Mouse (Mus musculus) midbrain, embryonic 12.5 days (tissue): ENCODE data around the gene Arhgef3. TPM values are rescaled to one million over a fixed set of nuclear protein-coding genes. Genes with fewer than 3 reads are reported as not detected.
"Not testable (repeated sequence)": the region's sequence is repeated elsewhere in the genome, so short reads cannot be mapped to it uniquely, and the experiment has no call there.

Source experiments
- ATAC-seq: fragments of 200-750 bp; cut with Nextera tagmentation; 2 replicates; pipeline ENCODE4 v1.8.0; 2017; ENCODE audit warnings: low read depth, moderate TSS enrichment, moderate library complexity; ENCODE audit not compliant: low FRiP score
- H3K27ac ChIP-seq: fragments of 300-500 bp; sonication (generic); replicated peaks from 2 replicates; pipeline ENCODE4 v1.5.1; 2016; ENCODE audit warnings: mild to moderate bottlenecking
- H3K27me3 ChIP-seq: fragments of 300-500 bp; sonication (generic); 2 replicates; pipeline ENCODE4 v1.6.1; 2016; ENCODE audit warnings: mild to moderate bottlenecking
- H3K36me3 ChIP-seq: fragments of 300-500 bp; sonication (generic); 2 replicates; pipeline ENCODE4 v1.6.1; 2016
- H3K4me1 ChIP-seq: fragments of 300-500 bp; sonication (generic); 2 replicates; pipeline ENCODE4 v1.6.1; 2016
- H3K4me2 ChIP-seq: fragments of 300-500 bp; sonication (generic); replicated peaks from 2 replicates; pipeline ENCODE4 v1.6.1; 2016; ENCODE audit warnings: mild to moderate bottlenecking, moderate library complexity
- H3K4me3 ChIP-seq: fragments of 300-500 bp; sonication (generic); 2 replicates; pipeline ENCODE4 v1.5.1; 2016; ENCODE audit warnings: mild to moderate bottlenecking
- H3K9ac ChIP-seq: fragments of 300-500 bp; sonication (generic); replicated peaks from 2 replicates; pipeline ENCODE4 v1.6.1; 2016; ENCODE audit warnings: mild to moderate bottlenecking, moderate library complexity
- H3K9me3 ChIP-seq: fragments of 300-500 bp; sonication (generic); 2 replicates; pipeline ENCODE4 v1.6.1; 2016; ENCODE audit warnings: mild to moderate bottlenecking
- WGBS: fragments of 180-500 bp; shearing (Covaris S2); methylation state at CpG from one replicate; pipeline ENCODE4 v1.1.7; 2016; 5-methylcytosine and 5-hydroxymethylcytosine counted together
- polyA plus RNA-seq: library from polyadenylated mRNA; unstranded; fragments of >200 nt; fragmentation: Nextera tagmentation; extraction: Ambion mirVana; gene quantifications from 2 replicates; pipeline ENCODE4 v1.2.1, GENCODE M21; 2016

Arhgef3 gene
- polyA plus RNA-seq, 1 experiment from 2014 or later: 2.2 TPM

DNA sequence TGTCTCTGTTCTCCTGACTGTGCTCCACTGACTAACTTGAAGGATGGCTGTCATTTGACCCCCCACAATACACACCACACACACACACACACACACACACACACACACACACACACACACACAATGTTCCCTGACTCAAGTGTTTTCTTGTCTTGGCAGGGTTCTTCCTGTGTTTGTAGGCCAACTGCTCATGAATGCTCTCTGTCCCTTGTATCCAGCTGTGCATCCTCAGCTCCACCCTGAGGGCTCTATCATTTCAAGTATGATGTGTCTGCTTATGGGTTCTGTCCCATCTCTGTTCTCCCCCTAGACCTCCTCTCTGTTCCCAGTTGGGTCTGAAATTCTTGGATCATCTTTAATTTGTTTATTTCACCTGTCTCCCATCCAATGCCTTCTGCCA is 91.7 kb downstream of the Arhgef3 start:
- Histone ChIP-seq H3K36me3 (no peaks in the 10 kb centered on the region), H3K27ac (no peak overlapping the region), H3K4me3 (no peak overlapping the region), H3K9ac (no peak overlapping the region), H3K9me3 (no peaks in the 10 kb centered on the region), H3K4me2 (no peak overlapping the region), H3K27me3 (no peaks in the 10 kb centered on the region), H3K4me1 (no peaks in the 10 kb centered on the region)
- no peak for ATAC-seq

DNA sequence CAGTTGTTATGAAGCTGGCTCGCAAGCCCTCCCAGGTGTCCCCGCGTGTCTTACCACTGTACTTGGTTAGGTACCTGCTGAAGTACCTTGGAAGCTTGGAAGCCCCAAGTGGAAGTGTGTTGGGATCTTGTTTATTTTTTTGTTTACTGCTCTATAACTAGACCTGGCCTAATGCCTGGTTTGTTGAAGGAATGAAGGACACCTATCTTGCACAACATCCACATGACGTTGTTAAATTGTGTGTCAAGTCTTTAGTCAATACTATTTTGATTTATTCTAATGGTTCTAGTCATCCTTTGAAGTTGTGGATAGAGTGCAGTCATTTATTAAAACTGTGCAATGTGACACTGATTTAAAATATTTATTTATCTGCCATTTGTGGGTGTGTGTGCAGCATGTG is 94.8 kb downstream of the Arhgef3 start:
- Histone ChIP-seq H3K4me3 (no peak overlapping the region), H3K4me1 (no peaks in the 10 kb centered on the region), H3K4me2 (no peak overlapping the region), H3K9me3 (no peaks in the 10 kb centered on the region), H3K36me3 (no peaks in the 10 kb centered on the region), H3K9ac (no peak overlapping the region), H3K27ac (no peak overlapping the region), H3K27me3 (no peaks in the 10 kb centered on the region)
- no peak for ATAC-seq
- whole genome bisulfite sequencing: 89% methylated on average over 4 of the region's 4 CpGs

DNA sequence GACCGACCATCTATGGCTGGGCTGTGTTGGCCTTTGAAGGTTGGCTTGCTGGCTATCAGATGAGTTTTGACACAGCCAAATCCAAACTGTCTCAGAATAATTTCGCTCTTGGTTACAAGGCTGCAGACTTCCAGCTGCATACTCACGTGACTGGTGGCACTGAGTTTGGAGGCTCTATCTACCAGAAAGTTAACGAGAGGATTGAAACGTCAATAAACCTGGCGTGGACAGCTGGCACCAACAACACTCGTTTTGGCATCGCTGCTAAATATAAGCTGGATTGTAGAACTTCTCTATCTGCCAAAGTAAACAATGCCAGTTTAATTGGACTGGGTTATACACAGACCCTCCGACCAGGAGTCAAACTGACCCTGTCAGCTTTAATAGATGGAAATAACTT is 96.1 kb downstream of the Arhgef3 start:
- H3K27me3 ChIP-seq, H3K9ac ChIP-seq, H3K36me3 ChIP-seq, H3K9me3 ChIP-seq, H3K4me1 ChIP-seq, H3K27ac ChIP-seq, ATAC-seq, H3K4me2 ChIP-seq, H3K4me3 ChIP-seq: not testable (repeated sequence)
- WGBS: 85% methylated on average over 9 of the region's 9 CpGs

DNA sequence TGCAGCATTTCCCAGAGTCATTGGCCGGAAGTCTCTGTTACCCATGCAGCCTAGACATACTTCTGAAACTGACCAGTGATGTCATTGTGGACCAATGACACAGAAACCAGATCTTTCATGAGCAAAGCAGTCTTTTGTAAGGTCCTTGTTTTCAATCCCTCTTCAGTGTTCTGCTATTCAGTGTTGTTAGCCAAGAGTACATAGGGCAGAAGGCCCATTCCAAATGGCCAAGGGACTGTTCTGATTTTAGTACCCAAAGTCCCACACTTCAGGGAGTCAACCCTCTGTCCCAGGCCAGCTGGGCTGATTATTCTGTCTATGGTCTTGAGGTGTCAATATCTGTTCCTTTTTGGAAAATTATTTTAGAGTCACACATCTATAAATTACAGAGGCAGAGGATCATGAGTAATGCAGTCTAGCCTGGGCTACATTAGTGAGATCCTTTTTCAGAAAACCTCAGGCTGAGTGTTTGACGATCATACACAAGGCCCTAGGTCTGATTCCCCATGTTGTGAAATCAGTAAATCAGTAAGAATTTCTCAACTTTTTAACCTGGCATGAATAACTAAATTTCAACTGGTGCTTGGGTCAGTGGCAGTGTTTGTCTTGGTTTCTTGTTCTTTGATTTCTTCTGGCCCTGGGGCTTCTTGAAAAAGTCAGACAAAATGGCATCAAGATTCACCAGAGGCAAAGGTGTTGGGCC is 97.2 kb downstream of the Arhgef3 start:
- Histone ChIP-seq H3K36me3 (no peaks in the 10 kb centered on the region), H3K27ac (no peak overlapping the region), H3K27me3 (no peaks in the 10 kb centered on the region), H3K9me3 (no peaks in the 10 kb centered on the region), H3K4me3 (no peak overlapping the region), H3K4me1 (no peaks in the 10 kb centered on the region), H3K4me2 (no peak overlapping the region), H3K9ac (no peak overlapping the region)
- 97% methylated on average over 2 of the region's 2 CpGs for WGBS
- no peak for ATAC-seq

DNA sequence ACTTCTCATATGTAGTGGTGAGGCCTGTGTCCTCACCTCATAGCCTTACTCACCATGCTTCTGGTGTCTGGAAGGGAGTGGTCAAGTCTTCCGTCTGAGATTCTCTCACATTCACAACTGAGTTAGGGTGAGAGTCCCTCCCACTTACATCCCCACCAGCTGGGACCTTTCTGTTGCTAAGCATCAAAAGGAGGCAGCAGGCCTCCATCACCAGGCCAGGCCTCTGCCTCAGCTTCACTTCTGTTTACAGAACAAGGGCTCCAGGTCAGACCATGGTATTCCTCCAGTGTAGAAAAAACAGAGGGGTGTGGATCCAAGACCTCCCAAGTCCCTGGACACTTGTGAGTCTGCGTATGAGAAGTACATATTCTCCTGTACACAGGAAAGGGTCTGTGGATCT is 99.5 kb downstream of the Arhgef3 start:
- Histone ChIP-seq H3K9me3 (no peaks in the 10 kb centered on the region), H3K4me1 (no peaks in the 10 kb centered on the region), H3K27me3 (no peaks in the 10 kb centered on the region), H3K9ac (no peak overlapping the region), H3K36me3 (no peaks in the 10 kb centered on the region), H3K27ac (no peak overlapping the region), H3K4me3 (no peak overlapping the region), H3K4me2 (no peak overlapping the region)
- ATAC-seq: no peak
- WGBS: 70% methylated on average over 2 of the region's 2 CpGs

DNA sequence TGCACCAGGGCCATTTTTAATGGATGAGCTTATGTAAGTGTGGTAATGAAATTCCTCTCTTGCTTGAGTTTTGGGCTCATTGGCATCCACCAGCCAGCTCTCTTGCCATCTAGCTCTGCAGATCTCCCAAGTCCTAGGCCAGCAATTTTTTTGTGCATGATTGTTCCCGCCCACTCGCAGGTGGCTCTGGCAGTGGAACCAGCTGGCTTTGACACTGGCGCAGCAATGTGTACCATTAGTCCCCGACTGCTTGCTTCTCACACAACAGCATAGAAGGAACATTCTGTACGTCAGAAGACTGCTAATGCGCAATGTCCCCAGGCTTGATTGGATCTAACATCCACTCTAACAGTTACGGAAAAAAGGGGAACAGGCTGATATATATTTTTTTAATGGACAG is 105.0 kb downstream of the Arhgef3 start:
- H3K9ac ChIP-seq: no peak overlapping the region
- no peak overlapping the region for H3K4me2 ChIP-seq
- no peaks in the 10 kb centered on the region for H3K36me3 ChIP-seq
- WGBS: 96% methylated on average over 7 of the region's 7 CpGs
- H3K9me3 ChIP-seq: no peaks in the 10 kb centered on the region
- no peaks in the 10 kb centered on the region for H3K4me1 ChIP-seq
- no peak overlapping the region for H3K27ac ChIP-seq
- ATAC-seq: no peak
- no peaks in the 10 kb centered on the region for H3K27me3 ChIP-seq
- H3K4me3 ChIP-seq: no peak overlapping the region

DNA sequence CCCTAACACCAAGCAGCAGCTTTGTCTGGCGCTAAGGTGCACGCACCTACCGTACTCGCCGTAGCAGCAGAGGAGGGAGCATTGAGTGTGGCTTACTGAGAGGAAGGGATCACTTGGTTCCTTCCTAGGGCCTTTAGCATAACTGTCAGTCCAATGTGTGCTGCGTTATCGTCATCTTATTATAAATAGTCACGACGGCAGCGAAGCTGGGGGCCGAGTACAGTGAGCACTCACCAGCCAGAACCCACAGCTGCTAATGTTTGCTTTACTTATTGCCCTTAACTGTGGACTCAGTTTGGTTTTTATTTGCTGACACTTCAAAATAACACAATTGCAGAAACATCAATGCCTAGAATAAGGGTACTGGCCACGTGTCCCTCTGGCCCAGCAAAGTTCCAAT is 105.6 kb downstream of the Arhgef3 start:
- Histone ChIP-seq H3K9ac (no peak overlapping the region), H3K36me3 (no peaks in the 10 kb centered on the region), H3K4me2 (no peak overlapping the region), H3K9me3 (no peaks in the 10 kb centered on the region), H3K4me3 (no peak overlapping the region), H3K27ac (no peak overlapping the region), H3K27me3 (no peaks in the 10 kb centered on the region), H3K4me1 (no peaks in the 10 kb centered on the region)
- ATAC-seq: no peak
- 89% methylated on average over 12 of the region's 12 CpGs for WGBS

DNA sequence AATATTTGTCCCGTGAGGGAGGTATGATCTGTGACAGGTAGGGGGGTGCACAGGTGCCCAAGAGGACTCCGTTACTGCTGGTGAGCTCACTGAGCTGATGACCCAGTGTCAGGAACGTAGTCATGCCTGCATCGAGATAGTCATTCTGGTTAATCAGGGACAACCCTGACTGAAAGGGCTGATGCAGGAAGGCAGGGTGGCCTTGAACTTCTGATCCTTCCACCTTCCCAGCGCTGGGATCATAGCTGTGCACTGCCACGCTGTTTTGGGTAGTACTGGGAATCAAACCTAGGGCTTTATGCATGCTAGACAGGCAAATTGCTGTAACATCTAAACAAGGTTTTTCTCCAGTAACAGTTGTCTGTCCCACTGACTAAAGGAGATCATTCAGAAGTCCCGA is 109.9 kb downstream of the Arhgef3 start:
- H3K4me1 ChIP-seq: no peaks in the 10 kb centered on the region
- no peaks in the 10 kb centered on the region for H3K36me3 ChIP-seq
- H3K27ac ChIP-seq: no peak overlapping the region
- H3K27me3 ChIP-seq: no peaks in the 10 kb centered on the region
- no peak for ATAC-seq
- 92% methylated on average over 7 of the region's 7 CpGs for WGBS
- no peaks in the 10 kb centered on the region for H3K9me3 ChIP-seq
- H3K4me3 ChIP-seq: no peak overlapping the region
- no peak overlapping the region for H3K9ac ChIP-seq
- H3K4me2 ChIP-seq: no peak overlapping the region

DNA sequence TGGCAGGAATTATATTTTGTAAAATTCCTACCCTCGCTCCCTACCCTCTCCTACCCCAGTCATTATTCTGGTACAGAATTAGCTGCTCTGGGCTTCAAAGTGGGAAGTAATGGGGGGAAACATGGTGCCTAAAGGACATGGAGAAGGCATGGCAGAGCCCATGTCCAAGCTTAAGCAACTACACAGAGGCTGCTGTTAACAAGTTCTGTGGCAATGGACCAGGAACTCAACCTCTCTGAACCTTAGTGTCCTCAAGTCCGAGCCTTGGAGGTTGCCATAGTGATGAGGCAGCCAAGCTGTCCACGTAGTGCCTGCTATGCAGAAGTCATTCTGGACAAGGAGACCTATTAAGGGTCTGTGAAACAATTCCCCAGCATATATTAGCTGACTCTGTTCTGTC is 111.6 kb downstream of the Arhgef3 start:
- H3K4me2 ChIP-seq: no peak overlapping the region
- H3K36me3 ChIP-seq: no peaks in the 10 kb centered on the region
- no peak overlapping the region for H3K9ac ChIP-seq
- H3K27me3 ChIP-seq: no peaks in the 10 kb centered on the region
- peaks cover 13% of the 10 kb centered on the region for H3K4me1 ChIP-seq
- ATAC-seq: no peak
- no peaks in the 10 kb centered on the region for H3K9me3 ChIP-seq
- no peak overlapping the region for H3K4me3 ChIP-seq
- no peak overlapping the region for H3K27ac ChIP-seq
- WGBS: 65% methylated on average over 3 of the region's 3 CpGs

DNA sequence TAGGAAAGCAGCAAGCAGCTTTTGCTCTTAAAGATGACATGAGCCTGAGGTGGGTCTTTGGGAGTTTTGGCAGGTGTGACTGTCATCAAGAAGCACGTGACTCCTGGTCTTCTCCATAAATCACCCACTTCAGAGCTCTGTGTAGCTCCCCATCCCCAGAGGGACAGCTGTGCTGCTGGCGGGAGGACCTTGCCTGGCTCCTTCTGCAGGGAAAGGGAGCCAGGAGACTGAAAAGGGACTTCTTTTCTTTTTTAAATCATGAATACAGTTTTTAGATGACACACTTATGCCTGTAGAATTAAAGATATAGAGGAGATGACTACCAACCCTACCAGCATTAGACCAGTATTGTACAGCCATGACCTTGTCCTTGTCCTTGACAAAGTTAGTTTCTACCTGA is 113.6 kb downstream of the Arhgef3 start:
- ATAC-seq: no peak
- no peak overlapping the region for H3K27ac ChIP-seq
- H3K9ac ChIP-seq: no peak overlapping the region
- H3K36me3 ChIP-seq: no peaks in the 10 kb centered on the region
- no peaks in the 10 kb centered on the region for H3K27me3 ChIP-seq
- H3K4me2 ChIP-seq: no peak overlapping the region
- H3K4me3 ChIP-seq: no peak overlapping the region
- WGBS: 78% methylated on average over 2 of the region's 2 CpGs
- peaks cover 13% of the 10 kb centered on the region for H3K4me1 ChIP-seq
- H3K9me3 ChIP-seq: no peaks in the 10 kb centered on the region

DNA sequence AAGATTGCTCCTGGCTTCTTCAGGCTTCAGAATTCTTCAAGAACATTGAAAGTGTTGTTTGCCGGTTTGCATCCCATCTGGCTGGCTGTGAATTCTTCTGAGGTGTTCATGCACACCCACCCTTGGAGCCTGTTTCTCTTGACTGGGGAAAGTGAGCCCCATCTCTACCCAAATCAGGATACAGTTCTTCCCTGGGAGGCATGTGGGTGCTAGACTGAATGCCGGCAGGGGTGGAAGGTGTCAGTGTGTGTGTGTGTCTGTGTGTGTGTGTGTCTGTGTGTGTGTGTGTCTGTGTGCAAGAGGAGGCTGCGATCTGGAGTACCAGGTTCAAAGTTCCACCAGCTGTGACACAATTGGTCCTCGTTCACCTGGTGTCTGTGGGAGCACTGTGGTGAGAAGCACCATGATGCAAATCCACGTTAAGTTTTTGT is 114.3 kb downstream of the Arhgef3 start:
- no peak overlapping the region for H3K27ac ChIP-seq
- no peak overlapping the region for H3K4me3 ChIP-seq
- no peak overlapping the region for H3K9ac ChIP-seq
- 84% methylated on average over 5 of the region's 5 CpGs for WGBS
- no peaks in the 10 kb centered on the region for H3K36me3 ChIP-seq
- no peak for ATAC-seq
- no peak overlapping the region for H3K4me2 ChIP-seq
- no peaks in the 10 kb centered on the region for H3K9me3 ChIP-seq
- H3K4me1 ChIP-seq: peaks cover 13% of the 10 kb centered on the region
- H3K27me3 ChIP-seq: no peaks in the 10 kb centered on the region

DNA sequence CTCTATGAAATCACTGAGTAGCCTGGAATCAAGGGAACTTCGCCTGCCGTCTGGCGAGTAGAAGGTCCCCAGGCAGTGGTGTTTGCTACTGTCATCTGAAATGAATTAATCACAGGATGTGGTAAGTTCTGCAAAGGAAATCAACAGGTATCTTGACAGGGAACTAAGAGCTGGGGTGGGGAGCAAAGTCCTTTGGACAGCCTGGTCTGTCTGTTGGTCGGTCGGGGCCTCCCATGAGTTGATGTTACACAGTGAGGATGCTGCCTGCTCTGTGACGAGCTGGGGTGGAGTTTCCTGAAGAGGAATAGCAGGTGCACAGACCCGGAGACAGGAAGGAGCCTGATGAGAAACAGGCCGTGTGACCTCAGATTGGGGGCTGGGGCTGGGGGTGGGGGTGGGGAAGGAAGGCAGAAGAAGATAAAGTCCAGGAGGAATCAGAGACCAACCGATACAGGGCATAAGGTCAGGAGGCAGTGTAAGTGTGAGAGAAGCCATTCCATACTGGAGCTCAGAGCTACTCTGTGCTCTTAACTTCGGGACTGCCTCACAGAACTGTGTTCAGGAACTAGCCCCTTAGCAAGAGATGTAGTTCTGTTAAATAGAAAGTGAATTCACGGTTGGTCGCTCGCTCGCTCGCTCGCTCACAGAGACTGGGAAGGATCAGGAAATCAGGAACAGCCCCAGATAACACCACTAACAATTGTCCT is 114.9 kb downstream of the Arhgef3 start:
- no peak overlapping the region for H3K27ac ChIP-seq

More for the DNA sequence above, 114.9 kb downstream of the Arhgef3 start:
- H3K36me3 ChIP-seq: no peaks in the 10 kb centered on the region
- WGBS: 55% methylated on average over 16 of the region's 16 CpGs
- H3K27me3 ChIP-seq: no peaks in the 10 kb centered on the region
- no peak overlapping the region for H3K4me2 ChIP-seq
- no peak for ATAC-seq
- no peak overlapping the region for H3K4me3 ChIP-seq
- no peak overlapping the region for H3K9ac ChIP-seq
- peaks cover 13% of the 10 kb centered on the region for H3K4me1 ChIP-seq
- H3K9me3 ChIP-seq: no peaks in the 10 kb centered on the region
